Mouse (Mus musculus) CD4-positive helper T cell, adult 2 months (primary cell): ENCODE measurements around the gene Tec.
"Not testable (repeated sequence)": the region's sequence is repeated elsewhere in the genome, so short reads cannot be mapped to it uniquely, and the experiment has no call there.

Source experiments
- DNase-seq: peaks from one replicate; pipeline ENCODE4 v3.0.0-alpha.2; 2012; ENCODE audit warnings: low read depth, missing footprints, low spot score

The Tec gene

GRCm38 (mm10) chr5:72826445-72826844 is 41.8 kb downstream of the Tec start:
- no peak for DNase-seq

GRCm38 (mm10) chr5:72820651-72821050 is 47.6 kb downstream of the Tec start:
- no peak for DNase-seq

DNA sequence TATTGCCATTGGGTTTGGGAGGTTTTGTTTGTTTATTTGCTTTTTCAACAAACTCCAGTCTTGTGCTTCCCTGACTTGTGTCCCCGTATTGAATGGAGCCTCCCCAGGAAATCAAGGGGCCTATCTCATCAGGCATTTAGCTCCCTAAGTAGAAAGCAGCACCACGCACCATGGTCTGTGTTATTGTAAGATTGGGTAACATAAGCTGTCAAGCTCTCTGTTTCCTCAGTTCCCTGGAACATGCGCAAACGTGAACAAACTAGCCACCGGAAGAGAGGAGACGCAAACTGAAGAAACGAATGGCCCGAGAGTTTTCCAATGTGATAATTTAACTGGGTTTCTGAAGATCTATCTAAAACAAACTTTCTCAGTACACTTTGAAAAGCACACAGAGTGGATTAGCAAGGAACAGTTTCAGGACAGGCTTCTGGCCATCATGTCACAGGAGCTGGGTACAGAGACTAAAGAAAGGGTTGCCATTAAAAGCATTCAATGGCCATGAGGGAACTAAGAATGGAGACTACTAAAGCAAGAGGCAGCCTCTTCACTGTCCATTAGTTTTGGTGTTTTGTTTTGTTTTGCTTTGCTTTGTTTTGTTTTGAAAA is 48.1 kb downstream of the Tec start:
- no peak for DNase-seq

DNA sequence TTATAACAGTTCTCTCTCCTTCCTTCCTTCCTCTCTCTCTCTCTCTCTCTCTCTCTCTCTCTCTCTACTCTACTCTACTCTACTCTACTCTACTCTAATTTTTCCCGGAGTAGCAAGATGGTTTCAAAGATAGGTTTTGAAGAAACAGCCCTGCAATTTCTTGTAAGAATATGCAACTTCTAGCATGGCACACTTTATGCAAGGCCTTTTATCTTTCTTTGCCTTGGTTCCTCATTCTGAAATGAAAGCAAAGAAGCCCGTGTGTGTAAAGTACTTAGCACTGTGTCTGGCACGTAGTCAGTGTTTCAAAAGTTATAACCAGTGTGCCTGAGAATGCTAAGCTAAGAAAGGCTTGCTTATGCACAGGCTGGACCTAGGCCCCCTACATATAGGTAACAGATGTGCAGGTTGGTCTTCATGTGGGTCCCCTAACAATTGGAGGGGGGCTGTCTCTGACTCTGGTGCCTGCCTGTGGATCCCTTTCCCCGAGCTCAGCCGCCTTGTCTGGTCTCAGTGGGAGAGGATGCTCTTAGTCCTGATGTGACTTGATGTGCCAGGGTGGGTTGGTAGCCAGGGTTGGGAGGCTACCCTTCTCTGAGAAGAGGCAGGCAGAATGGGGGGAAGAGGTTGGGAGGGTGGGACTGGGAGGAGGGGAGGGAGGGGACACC is 49.6 kb downstream of the Tec start:
- DNase-seq: no peak

DNA sequence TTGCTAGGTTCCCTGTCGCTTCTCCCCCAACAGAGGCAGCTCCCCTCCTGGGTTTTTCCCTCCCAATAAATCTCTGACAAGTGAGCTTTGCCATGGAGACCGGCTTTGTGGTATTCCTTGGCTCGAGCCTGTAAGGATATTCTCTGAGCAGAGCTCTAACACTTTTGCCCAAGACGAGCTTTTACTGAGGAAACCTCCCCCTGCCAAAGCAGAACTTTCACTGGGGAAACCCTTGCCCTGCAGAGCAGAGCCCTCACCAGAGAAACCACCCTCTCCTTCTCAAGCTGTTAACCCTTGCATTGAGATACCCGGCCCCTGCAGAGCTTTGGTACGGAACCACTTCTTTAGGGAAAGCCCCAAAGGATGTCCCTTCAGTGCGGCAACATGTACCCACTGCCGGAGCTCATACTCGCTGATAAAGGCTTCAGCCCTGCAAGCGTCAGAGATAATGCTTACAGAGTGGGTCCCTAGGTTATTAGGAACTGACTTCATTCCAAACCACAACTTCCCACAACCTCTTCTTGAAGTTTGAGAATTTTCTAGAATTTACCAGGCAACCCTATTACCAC is 50.7 kb downstream of the Tec start:
- DNase-seq: peak; percentile 46

GRCm38 (mm10) chr5:72816960-72817359 is 51.3 kb downstream of the Tec start:
- not testable (repeated sequence) for DNase-seq

DNA sequence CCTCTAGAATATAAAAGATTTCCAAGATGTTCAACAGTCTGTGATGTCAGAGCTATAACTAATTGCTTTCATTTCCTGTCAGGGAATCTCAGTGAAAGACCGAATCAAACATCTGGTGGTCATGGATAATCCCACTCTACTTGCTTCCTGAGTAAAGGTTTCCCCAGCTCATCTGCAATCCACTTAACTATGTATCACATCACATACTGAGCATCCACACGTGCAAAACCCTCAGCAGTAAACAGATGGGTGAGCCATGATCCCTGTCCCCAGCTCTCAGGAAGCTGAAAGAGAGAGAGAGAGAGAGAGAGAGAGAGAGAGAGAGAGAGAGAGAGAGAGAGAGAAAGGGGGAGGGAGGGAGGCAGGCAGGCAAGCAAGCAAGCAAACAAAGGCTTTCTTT is 51.8 kb downstream of the Tec start:
- no peak for DNase-seq

- no peak for DNase-seq
Measured at GRCm38 (mm10) chr5:72816046-72816445, 52.2 kb downstream of the Tec start.

DNA sequence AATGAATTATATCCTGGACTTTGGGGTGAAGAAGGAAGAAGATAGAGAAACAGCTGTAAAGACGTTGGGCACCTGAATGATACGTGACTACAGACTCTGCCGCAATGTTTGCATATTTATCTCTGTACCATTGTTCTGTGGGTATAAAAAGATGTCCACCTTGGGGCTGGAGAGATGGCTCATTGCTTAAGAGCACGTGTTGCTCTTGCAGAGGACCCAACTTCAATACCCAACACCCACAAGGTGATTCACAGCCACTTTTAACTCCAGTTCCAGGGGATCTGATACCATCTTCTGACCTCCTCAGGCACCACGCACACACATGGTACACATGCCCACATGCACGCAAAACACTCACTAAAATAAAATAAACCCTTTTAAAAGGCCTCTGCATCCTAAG is 52.9 kb downstream of the Tec start:
- DNase-seq: no peak

- no peak for DNase-seq
Measured at GRCm38 (mm10) chr5:72814072-72814471, 54.2 kb downstream of the Tec start.

DNA sequence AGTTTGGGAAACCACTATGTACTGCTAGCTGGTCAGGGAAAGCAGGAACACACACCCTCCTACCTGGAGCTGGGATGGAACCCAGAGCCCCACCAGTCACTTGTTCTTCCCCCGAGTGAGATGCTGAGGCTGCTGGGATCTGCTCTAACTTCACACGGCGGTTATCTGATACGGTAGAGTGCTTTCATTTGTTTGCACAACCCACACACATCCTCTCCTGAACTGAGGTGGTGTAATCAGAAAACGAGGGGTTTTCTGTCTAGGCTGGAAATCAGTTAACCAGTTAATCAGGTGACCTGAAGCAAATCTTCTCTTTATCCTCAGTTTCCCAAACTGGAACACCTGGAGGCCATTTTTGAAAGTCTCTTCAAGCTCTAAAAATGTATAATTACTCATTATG is 55.4 kb downstream of the Tec start:
- DNase-seq: peak; percentile 43

DNA sequence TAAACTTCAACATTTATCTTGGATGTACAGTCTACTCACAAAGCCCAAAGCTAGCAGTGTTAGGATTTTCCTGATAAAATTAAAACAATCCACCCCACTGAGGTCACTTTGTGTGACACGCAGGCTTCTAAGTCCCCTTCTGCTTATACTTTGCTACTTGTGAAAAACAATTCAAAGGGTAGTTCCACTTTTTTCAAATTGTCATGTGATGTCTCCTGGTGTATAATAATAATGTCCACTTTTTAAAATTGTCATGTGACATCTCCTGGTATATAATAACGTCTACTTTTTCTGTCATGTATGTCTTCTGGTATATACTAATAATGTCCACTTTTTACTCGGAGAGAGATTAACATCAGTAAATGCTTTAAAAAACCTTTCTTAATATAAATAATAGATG is 56.0 kb downstream of the Tec start:
- DNase-seq: no peak

GRCm38 (mm10) chr5:72811397-72811796 is 56.9 kb downstream of the Tec start:
- DNase-seq: no peak

DNA sequence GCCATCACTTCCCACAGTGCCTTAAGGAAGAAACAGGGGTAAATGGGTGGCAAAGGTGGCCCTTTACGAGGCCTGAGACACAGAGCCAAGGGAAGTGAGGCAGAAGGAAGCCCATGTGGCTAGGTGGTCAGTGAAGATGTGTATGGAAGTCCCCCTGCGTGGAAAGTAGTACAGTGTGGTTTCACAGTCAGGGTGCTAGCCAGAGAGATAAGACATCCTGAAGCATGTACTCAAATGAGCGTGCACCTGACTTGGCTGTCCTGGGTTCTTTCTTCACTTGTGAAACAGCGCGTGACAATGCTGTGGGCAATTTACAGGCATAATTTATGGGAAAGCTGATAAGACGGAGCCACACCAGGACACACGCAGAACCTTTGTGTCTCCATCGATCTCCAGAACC is 57.3 kb downstream of the Tec start:
- no peak for DNase-seq

DNA sequence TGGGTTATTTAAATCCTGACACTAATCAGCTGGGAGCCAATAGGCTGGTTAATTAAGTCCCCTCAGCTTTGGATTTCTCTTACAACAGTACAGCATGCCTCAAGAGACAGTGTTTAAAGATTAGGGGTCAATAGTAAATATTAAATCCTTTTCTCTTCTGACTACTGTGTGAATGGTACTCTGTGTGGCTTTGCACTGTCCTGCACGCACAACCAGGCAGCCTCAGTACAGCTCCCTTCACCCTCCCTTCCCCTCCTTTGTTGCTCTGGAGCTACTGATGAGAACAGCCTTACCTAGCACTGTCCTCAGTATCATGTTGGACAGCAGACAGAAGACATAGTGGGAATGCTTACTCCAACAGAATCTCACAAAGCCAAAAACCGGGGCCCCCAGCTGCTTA is 58.8 kb downstream of the Tec start:
- no peak for DNase-seq

GRCm38 (mm10) chr5:72808456-72809111 is 59.7 kb downstream of the Tec start:
- no peak for DNase-seq

- no peak for DNase-seq
Measured at GRCm38 (mm10) chr5:72802851-72803250, 65.4 kb downstream of the Tec start.

GRCm38 (mm10) chr5:72798563-72798962 is 69.7 kb downstream of the Tec start:
- no peak for DNase-seq

GRCm38 (mm10) chr5:72796186-72796613 is 72.1 kb downstream of the Tec start:
- DNase-seq: no peak

GRCm38 (mm10) chr5:72793309-72793850 is 74.9 kb downstream of the Tec start:
- DNase-seq: no peak

DNA sequence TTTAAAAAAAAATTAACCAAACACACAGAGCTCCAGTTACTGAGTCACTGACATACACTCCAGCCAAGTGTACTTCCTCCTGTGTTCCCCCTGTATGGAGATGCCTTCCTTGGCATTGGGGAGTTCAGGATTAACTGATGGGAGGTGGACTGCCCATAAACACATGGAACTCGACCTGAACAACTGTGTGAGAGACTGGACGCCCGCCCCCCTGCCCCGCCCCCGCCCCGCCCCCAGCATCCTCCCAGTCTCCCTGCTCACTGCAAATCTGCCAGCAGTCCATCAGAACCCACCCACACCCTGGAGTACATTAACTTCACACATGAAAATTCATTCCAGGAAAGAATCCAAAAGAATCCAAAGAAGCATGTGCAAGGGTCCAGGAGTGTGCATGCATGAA is 76.5 kb downstream of the Tec start:
- DNase-seq: no peak

DNA sequence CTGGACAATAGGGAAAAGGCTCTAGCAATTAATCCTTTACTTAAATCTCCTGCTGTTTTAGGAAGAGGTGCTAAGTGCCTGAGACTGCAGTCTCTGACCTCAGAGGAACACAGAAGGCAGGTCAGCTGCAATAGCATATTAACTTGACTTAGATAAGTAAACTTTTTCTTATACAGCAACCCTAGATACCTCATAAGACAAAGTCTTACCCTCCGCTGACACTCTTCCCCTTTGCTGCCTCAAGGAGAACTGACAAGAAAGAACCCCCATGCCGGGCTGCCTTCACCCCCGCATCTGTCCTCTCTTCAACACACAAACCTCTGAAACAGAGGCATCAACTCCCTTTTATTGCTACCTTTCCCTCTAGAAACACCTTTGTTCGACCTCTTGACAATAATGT is 76.9 kb downstream of the Tec start:
- no peak for DNase-seq

DNA sequence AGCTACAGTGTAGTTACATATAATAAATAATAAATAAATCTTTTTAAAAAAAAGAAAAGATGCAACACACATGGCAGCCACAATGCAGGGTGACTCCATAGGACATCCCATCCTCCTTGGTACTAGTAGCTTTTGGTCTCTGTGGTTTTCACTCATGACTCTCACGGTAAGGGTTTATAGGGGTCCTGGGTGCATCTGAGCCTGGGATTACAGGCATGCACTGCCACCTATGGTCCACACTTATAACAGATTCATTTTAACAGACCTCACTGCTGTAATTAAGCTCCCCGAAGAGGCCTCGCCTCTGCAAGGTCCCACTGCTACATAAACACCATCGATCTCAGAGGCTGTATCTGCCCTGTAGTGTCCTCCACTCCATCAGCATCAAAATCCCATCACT is 82.8 kb downstream of the Tec start:
- no peak for DNase-seq
